Mouse (Mus musculus): ENCODE measurements around the gene Ccdc24. TPM values are rescaled to one million over a fixed set of nuclear protein-coding genes. Genes with fewer than 3 reads are reported as not detected.

The Ccdc24 gene
- total and polyA plus RNA-seq, 2 experiments from 2014 or later: 0.94 to 7.7 TPM

GRCm38 (mm10) chr4:117878301-117878700, 5.9 kb upstream of the Ccdc24 start:
- DNase-seq: no peak
- no peak for ATAC-seq
- WGBS: 68% methylated on average over 10 of the region's 10 CpGs
- Histone ChIP-seq H3K9ac (no peak overlapping the region), H3K36me3 (ENCODE audit: insufficient read depth) (peaks cover 59% of the 10 kb centered on the region), H3K4me2 (ENCODE audit: low read depth) (no peak overlapping the region), H3K4me1 (ENCODE audit: insufficient read depth) (peaks cover 6% of the 10 kb centered on the region), H3K27ac (ENCODE audit: low read depth, low read length) (no peak overlapping the region), H3K9me3 (ENCODE audit: low read length) (no peaks in the 10 kb centered on the region), H3K4me3 (ENCODE audit: low read depth, low read length) (no peak overlapping the region), H3K27me3 (ENCODE audit: insufficient read depth, low read length) (no peaks in the 10 kb centered on the region)
- TF ChIP-seq CTCF (IDR thresholded peaks at IDR 0.05; ENCODE audit: low read depth): no peak

DNA sequence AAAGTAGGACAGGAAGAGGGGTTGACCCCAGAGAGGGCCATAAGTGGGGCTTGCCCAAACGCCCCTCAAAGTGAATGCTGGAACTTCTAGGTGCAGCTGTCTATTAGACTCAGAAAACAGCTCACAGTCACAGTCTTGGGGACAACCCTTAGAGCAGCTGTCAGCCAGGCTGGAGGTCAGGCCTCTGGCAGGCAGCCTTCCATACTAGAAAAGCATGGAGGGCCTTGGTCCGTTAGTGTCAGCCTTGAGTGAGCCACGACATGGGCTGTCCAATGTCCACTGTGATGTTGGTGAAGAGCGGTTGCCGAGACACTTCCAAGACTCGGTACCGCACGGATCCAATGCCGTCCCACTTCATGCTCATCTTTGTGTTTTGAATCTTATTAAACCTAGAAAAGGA, 1.3 kb upstream of the Ccdc24 start:
- 90% methylated on average over 9 of the region's 9 CpGs for WGBS
- Histone ChIP-seq H3K9ac (no peak overlapping the region), H3K36me3 (ENCODE audit: insufficient read depth) (peaks cover 56% of the 10 kb centered on the region), H3K9me3 (ENCODE audit: low read length) (no peaks in the 10 kb centered on the region), H3K27me3 (ENCODE audit: insufficient read depth, low read length) (no peaks in the 10 kb centered on the region), H3K27ac (ENCODE audit: low read depth, low read length) (no peak overlapping the region), H3K4me2 (ENCODE audit: low read depth) (no peak overlapping the region), H3K4me1 (ENCODE audit: insufficient read depth) (no peaks in the 10 kb centered on the region), H3K4me3 (ENCODE audit: low read depth, low read length) (no peak overlapping the region)
- DNase-seq: no peak
- TF ChIP-seq CTCF (IDR thresholded peaks at IDR 0.05; ENCODE audit: low read depth): no peak
- ATAC-seq: no peak

DNA sequence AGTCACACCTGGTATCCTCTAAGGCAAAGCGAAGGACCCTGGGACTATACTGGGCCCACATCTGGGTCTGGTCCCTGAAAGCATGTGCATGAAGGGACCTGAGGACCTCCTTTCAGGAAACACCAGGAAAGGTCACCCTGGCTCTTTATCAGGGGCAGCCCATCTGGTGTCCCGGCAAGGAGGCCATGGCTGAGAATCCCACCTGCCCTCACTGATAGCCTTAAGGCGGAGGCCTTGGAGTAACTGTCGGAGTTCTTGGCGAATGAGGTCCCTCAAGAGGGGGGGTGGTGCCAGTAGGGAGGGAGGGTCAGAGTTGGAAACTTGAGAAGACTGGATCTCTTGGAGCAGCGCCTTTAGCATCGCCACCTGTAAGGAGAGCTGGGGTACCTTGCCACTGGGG, 570 bp downstream of the Ccdc24 start:
- TF ChIP-seq CTCF (IDR thresholded peaks at IDR 0.05; ENCODE audit: low read depth): no peak
- Histone ChIP-seq H3K27ac (ENCODE audit: low read depth, low read length) (no peak overlapping the region), H3K4me2 (ENCODE audit: low read depth) (no peak overlapping the region), H3K4me1 (ENCODE audit: insufficient read depth) (no peaks in the 10 kb centered on the region), H3K27me3 (ENCODE audit: insufficient read depth, low read length) (no peaks in the 10 kb centered on the region), H3K36me3 (ENCODE audit: insufficient read depth) (peaks cover 38% of the 10 kb centered on the region), H3K9me3 (ENCODE audit: low read length) (no peaks in the 10 kb centered on the region), H3K4me3 (ENCODE audit: low read depth, low read length) (no peak overlapping the region), H3K9ac (no peak overlapping the region)
- ATAC-seq: no peak
- WGBS: 69% methylated on average over 7 of the region's 7 CpGs
- DNase-seq: no peak

DNA sequence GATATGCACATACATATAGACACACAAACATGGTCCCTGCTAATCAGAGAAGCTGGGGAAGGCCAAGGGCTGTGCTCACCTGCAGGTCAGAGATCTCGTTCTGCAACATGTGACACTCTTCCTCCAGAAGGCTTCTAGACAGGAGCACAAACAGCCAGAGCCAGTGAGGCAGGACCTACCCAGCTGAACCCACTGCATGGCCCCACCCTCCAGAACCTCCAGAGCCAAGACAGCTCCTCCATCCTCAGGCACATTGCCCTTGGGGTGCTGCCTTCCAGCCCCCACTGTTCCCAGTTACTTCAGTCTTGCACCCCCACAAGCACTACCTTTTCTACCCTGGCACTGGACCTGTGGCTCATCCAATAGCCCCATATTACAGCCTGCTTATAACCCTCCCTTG, 1.9 kb downstream of the Ccdc24 start:
- Histone ChIP-seq H3K27me3 (ENCODE audit: insufficient read depth, low read length) (no peaks in the 10 kb centered on the region), H3K9ac (no peak overlapping the region), H3K4me1 (ENCODE audit: insufficient read depth) (no peaks in the 10 kb centered on the region), H3K36me3 (ENCODE audit: insufficient read depth) (peaks cover 26% of the 10 kb centered on the region), H3K4me3 (ENCODE audit: low read depth, low read length) (no peak overlapping the region), H3K27ac (ENCODE audit: low read depth, low read length) (no peak overlapping the region), H3K9me3 (ENCODE audit: low read length) (no peaks in the 10 kb centered on the region), H3K4me2 (ENCODE audit: low read depth) (no peak overlapping the region)
- DNase-seq: no peak
- no peak for ATAC-seq
- TF ChIP-seq CTCF (IDR thresholded peaks at IDR 0.05; ENCODE audit: low read depth): no peak
- WGBS: 61% methylated on average over 1 of the region's 1 CpGs

- H3K4me1 ChIP-seq (ENCODE audit: insufficient read depth): no peaks in the 10 kb centered on the region
- no peaks in the 10 kb centered on the region for H3K9me3 ChIP-seq (ENCODE audit: low read length)
- H3K9ac ChIP-seq: no peak overlapping the region
- H3K27ac ChIP-seq (ENCODE audit: low read depth, low read length): no peak overlapping the region
- ATAC-seq (no peak), DNase-seq (no peak)
- H3K4me2 ChIP-seq (ENCODE audit: low read depth): no peak overlapping the region
- TF ChIP-seq CTCF (IDR thresholded peaks at IDR 0.05; ENCODE audit: low read depth): no peak
- 76% methylated on average over 9 of the region's 9 CpGs for WGBS
- H3K27me3 ChIP-seq (ENCODE audit: insufficient read depth, low read length): no peaks in the 10 kb centered on the region
- H3K36me3 ChIP-seq (ENCODE audit: insufficient read depth): peaks cover 15% of the 10 kb centered on the region
- H3K4me3 ChIP-seq (ENCODE audit: low read depth, low read length): no peak overlapping the region
These were observed 3.0 kb downstream of the Ccdc24 start for GRCm38 (mm10) chr4:117869317-117869716.

GRCm38 (mm10) chr4:117867823-117868222, 4.5 kb downstream of the Ccdc24 start:
- Histone ChIP-seq H3K4me1 (ENCODE audit: insufficient read depth) (no peaks in the 10 kb centered on the region), H3K4me2 (ENCODE audit: low read depth) (no peak overlapping the region), H3K27me3 (ENCODE audit: insufficient read depth, low read length) (no peaks in the 10 kb centered on the region), H3K4me3 (ENCODE audit: low read depth, low read length) (no peak overlapping the region), H3K9me3 (ENCODE audit: low read length) (no peaks in the 10 kb centered on the region), H3K9ac (no peak overlapping the region), H3K36me3 (ENCODE audit: insufficient read depth) (peaks cover 3% of the 10 kb centered on the region; the same call in 1 of the 2 replicates), H3K27ac (ENCODE audit: low read depth, low read length) (no peak overlapping the region)
- WGBS: 12% methylated on average over 24 of the region's 24 CpGs
- TF ChIP-seq CTCF (IDR thresholded peaks at IDR 0.05; ENCODE audit: low read depth): peak; percentile 83
- ATAC-seq: peak; percentile 27; the same call in 1 of the 2 replicates
- DNase-seq: peak; percentile 69

- H3K27me3 ChIP-seq (ENCODE audit: insufficient read depth, low read length): no peaks in the 10 kb centered on the region
- H3K9ac ChIP-seq: no peak overlapping the region
- no peak for TF ChIP-seq CTCF (IDR thresholded peaks at IDR 0.05; ENCODE audit: low read depth)
- H3K4me3 ChIP-seq (ENCODE audit: low read depth, low read length): no peak overlapping the region
- peaks cover 3% of the 10 kb centered on the region; the same call in 1 of the 2 replicates for H3K36me3 ChIP-seq (ENCODE audit: insufficient read depth)
- H3K9me3 ChIP-seq (ENCODE audit: low read length): no peaks in the 10 kb centered on the region
- H3K4me1 ChIP-seq (ENCODE audit: insufficient read depth): no peaks in the 10 kb centered on the region
- DNase-seq: no peak
- H3K27ac ChIP-seq (ENCODE audit: low read depth, low read length): no peak overlapping the region
- WGBS: 81% methylated on average over 6 of the region's 6 CpGs
- no peak overlapping the region for H3K4me2 ChIP-seq (ENCODE audit: low read depth)
- no peak for ATAC-seq
These were observed 5.4 kb downstream of the Ccdc24 start for GRCm38 (mm10) chr4:117867000-117867399.

DNA sequence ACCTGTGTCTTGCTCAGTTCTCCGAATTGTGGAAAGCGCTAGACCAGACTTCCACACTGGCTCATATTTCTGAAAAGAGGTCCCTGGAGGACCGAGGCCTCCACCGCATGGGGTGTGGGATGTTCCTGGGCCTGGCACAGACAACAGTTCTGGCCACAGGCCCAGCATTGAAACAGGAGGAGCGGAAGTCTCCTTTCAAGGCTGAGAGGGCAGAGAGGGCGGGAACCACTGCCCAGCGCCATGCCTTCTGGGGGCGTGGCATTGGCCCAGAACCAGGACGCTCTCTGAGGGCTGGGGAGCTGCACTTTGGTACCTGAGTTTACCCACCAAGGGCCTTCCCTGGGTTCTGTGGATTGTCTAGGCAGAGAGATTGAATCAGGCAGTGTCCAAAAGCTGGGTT, 6.3 kb downstream of the Ccdc24 start:
- no peak overlapping the region for H3K4me3 ChIP-seq (ENCODE audit: low read depth, low read length)
- no peaks in the 10 kb centered on the region for H3K9me3 ChIP-seq (ENCODE audit: low read length)
- no peaks in the 10 kb centered on the region for H3K36me3 ChIP-seq (ENCODE audit: insufficient read depth)
- whole genome bisulfite sequencing: 40% methylated on average over 9 of the region's 9 CpGs
- ATAC-seq (no peak), DNase-seq (no peak)
- H3K4me1 ChIP-seq (ENCODE audit: insufficient read depth): no peaks in the 10 kb centered on the region
- TF ChIP-seq CTCF (IDR thresholded peaks at IDR 0.05; ENCODE audit: low read depth): no peak
- H3K9ac ChIP-seq: no peak overlapping the region
- H3K4me2 ChIP-seq (ENCODE audit: low read depth): no peak overlapping the region
- no peaks in the 10 kb centered on the region for H3K27me3 ChIP-seq (ENCODE audit: insufficient read depth, low read length)
- no peak overlapping the region for H3K27ac ChIP-seq (ENCODE audit: low read depth, low read length)
